Mouse (Mus musculus): ENCODE data around the gene Usmg5.
A peak's percentile ranks its signal among the peaks of the same experiment; 100 is the strongest.

Usmg5 gene

GRCm38 (mm10) chr19:47057684-47058083 lies 32.8 kb downstream of the Usmg5 start:
- no peak for DNase-seq (ENCODE audit: low read depth)

- no peak for DNase-seq (ENCODE audit: low read depth)
Measured at GRCm38 (mm10) chr19:47053471-47053870, 37.0 kb downstream of the Usmg5 start.

- DNase-seq (ENCODE audit: low read depth): no peak
Measured at GRCm38 (mm10) chr19:47052927-47053326, 37.5 kb downstream of the Usmg5 start.

- peak; percentile 91 for DNase-seq (ENCODE audit: low read depth)
Measured at GRCm38 (mm10) chr19:47050271-47051032, 40.0 kb downstream of the Usmg5 start, which contains the start of gene Pcgf6. Gene Pcgf6, minus strand, starts transcription at chr19:47050906.

GRCm38 (mm10) chr19:47049840-47050239 lies 40.6 kb downstream of the Usmg5 start:
- DNase-seq (ENCODE audit: low read depth): no peak

GRCm38 (mm10) chr19:47049061-47049460 lies 41.4 kb downstream of the Usmg5 start:
- DNase-seq (ENCODE audit: low read depth): no peak

- no peak for DNase-seq (ENCODE audit: low read depth)
Measured at GRCm38 (mm10) chr19:47047236-47047833, 43.1 kb downstream of the Usmg5 start.

GRCm38 (mm10) chr19:47046343-47046742 lies 44.1 kb downstream of the Usmg5 start:
- DNase-seq (ENCODE audit: low read depth): peak; percentile 37

- DNase-seq (ENCODE audit: low read depth): peak; percentile 65
Measured at GRCm38 (mm10) chr19:47043608-47044007, 46.8 kb downstream of the Usmg5 start.

- peak; percentile 35 for DNase-seq (ENCODE audit: low read depth)
Measured at GRCm38 (mm10) chr19:47040720-47041473, 49.5 kb downstream of the Usmg5 start.

- no peak for DNase-seq (ENCODE audit: low read depth)
Measured at GRCm38 (mm10) chr19:47036596-47036995, 53.9 kb downstream of the Usmg5 start.

GRCm38 (mm10) chr19:47034916-47035315 lies 55.5 kb downstream of the Usmg5 start:
- peak; percentile 22 for DNase-seq (ENCODE audit: low read depth)
